Mouse (Mus musculus) megakaryocyte, embryonic 14.5 days (primary cell): ENCODE results near the gene Slc25a23. TPM values are rescaled to one million over a fixed set of nuclear protein-coding genes. Genes with fewer than 3 reads are reported as not detected.

Experiments
- H3K27me3 ChIP-seq: replicated peaks from 2 replicates; pipeline ENCODE3; 2012; ENCODE audit warnings: inconsistent platforms
- H3K36me3 ChIP-seq: replicated peaks from 2 replicates; pipeline ENCODE3; 2012; ENCODE audit warnings: low read length, inconsistent platforms, mixed read lengths
- H3K4me1 ChIP-seq: 2 replicates; pipeline ENCODE4 v1.6.1; 2012; ENCODE audit warnings: inconsistent platforms
- H3K4me3 ChIP-seq: replicated peaks from 2 replicates; pipeline ENCODE3; 2012; ENCODE audit warnings: moderate library complexity, mild to moderate bottlenecking, inconsistent platforms
- H3K9me3 ChIP-seq: 2 replicates; pipeline ENCODE4 v1.6.1; 2012; ENCODE audit warnings: inconsistent platforms
- FLI1 ChIP-seq: IDR thresholded peaks from 2 replicates; pipeline ENCODE4 v1.6.1; 2012; ENCODE audit warnings: low read length, inconsistent platforms, mixed read lengths
- GATA1 ChIP-seq: IDR thresholded peaks from 3 replicates; pipeline ENCODE4 v1.6.1; 2012; ENCODE audit warnings: mixed read lengths, low read length, inconsistent platforms, borderline replicate concordance
- polyA plus RNA-seq: library from polyadenylated mRNA; stranded (reverse); fragments of >175 nt; gene quantifications from 2 replicates; pipeline ENCODE4 v1.2.3, GENCODE M21; 2012; ENCODE audit warnings: low replicate concordance; ENCODE audit not compliant: insufficient read depth

Gene Slc25a23
- polyA plus RNA-seq, 1 experiment, result 6.1 TPM

GRCm38 (mm10) chr17:57027471-57027870 lies 32.2 kb downstream of the Slc25a23 start:
- H3K9me3 ChIP-seq, result no peaks in the 10 kb centered on the region
- no peaks in the 10 kb centered on the region for H3K27me3 ChIP-seq
- peaks cover 67% of the 10 kb centered on the region for H3K36me3 ChIP-seq
- H3K4me1 ChIP-seq, result peaks cover 59% of the 10 kb centered on the region
- no peak overlapping the region for H3K4me3 ChIP-seq
- no peak for TF ChIP-seq GATA1
- TF ChIP-seq FLI1, result no peak

GRCm38 (mm10) chr17:57020960-57021359 lies 38.7 kb downstream of the Slc25a23 start:
- Histone ChIP-seq H3K4me1 (peaks cover 50% of the 10 kb centered on the region), H3K36me3 (peaks cover 65% of the 10 kb centered on the region), H3K27me3 (no peaks in the 10 kb centered on the region), H3K4me3 (no peak overlapping the region), H3K9me3 (no peaks in the 10 kb centered on the region)
- no peak for TF ChIP-seq FLI1
- TF ChIP-seq GATA1, result no peak

GRCm38 (mm10) chr17:57019693-57020092 lies 40.0 kb downstream of the Slc25a23 start:
- peaks cover 52% of the 10 kb centered on the region for H3K36me3 ChIP-seq
- H3K4me1 ChIP-seq, result peaks cover 42% of the 10 kb centered on the region
- no peaks in the 10 kb centered on the region for H3K27me3 ChIP-seq
- TF ChIP-seq FLI1 (no peak), GATA1 (no peak)
- H3K4me3 ChIP-seq, result no peak overlapping the region
- H3K9me3 ChIP-seq, result no peaks in the 10 kb centered on the region

- Histone ChIP-seq H3K4me1 (peaks cover 55% of the 10 kb centered on the region), H3K4me3 (peak overlapping the region; percentile 93), H3K9me3 (no peaks in the 10 kb centered on the region), H3K27me3 (no peaks in the 10 kb centered on the region), H3K36me3 (peaks cover 22% of the 10 kb centered on the region)
- TF ChIP-seq GATA1 (no peak), FLI1 (no peak)
Measured at GRCm38 (mm10) chr17:57012245-57012795, 47.3 kb downstream of the Slc25a23 start.

GRCm38 (mm10) chr17:57011236-57012141 lies 48.2 kb downstream of the Slc25a23 start, which contains the start of the genes Gtf2f1 and Gm17949:
Gtf2f1 (minus strand) TSS chr17:57011288.
Gm17949 (plus strand) TSS chr17:57011469.
- H3K4me1 ChIP-seq, result peaks cover 58% of the 10 kb centered on the region
- H3K4me3 ChIP-seq, result peak within 1 kb of the TSS; percentile 93
- H3K9me3 ChIP-seq, result no peaks in the 10 kb centered on the region
- H3K36me3 ChIP-seq, result peaks cover 30% of the 10 kb centered on the region
- no peaks in the 10 kb centered on the region for H3K27me3 ChIP-seq
- TF ChIP-seq FLI1, result peak; percentile 21; the same call in 1 of the 2 replicates
- TF ChIP-seq GATA1, result no peak

GRCm38 (mm10) chr17:57010911-57011235 lies 48.8 kb downstream of the Slc25a23 start:
- H3K27me3 ChIP-seq, result no peaks in the 10 kb centered on the region
- no peak for TF ChIP-seq GATA1
- TF ChIP-seq FLI1, result no peak
- peaks cover 52% of the 10 kb centered on the region for H3K4me1 ChIP-seq
- H3K4me3 ChIP-seq, result peak overlapping the region; percentile 93
- no peaks in the 10 kb centered on the region for H3K9me3 ChIP-seq
- H3K36me3 ChIP-seq, result peaks cover 36% of the 10 kb centered on the region

GRCm38 (mm10) chr17:57007137-57007905 lies 52.3 kb downstream of the Slc25a23 start:
- TF ChIP-seq FLI1 (no peak), GATA1 (no peak)
- H3K4me1 ChIP-seq, result peaks cover 57% of the 10 kb centered on the region
- H3K27me3 ChIP-seq, result no peaks in the 10 kb centered on the region
- peaks cover 72% of the 10 kb centered on the region for H3K36me3 ChIP-seq
- no peaks in the 10 kb centered on the region for H3K9me3 ChIP-seq
- no peak overlapping the region for H3K4me3 ChIP-seq

- Histone ChIP-seq H3K4me1 (peaks cover 31% of the 10 kb centered on the region), H3K9me3 (no peaks in the 10 kb centered on the region), H3K36me3 (peaks cover 92% of the 10 kb centered on the region), H3K27me3 (no peaks in the 10 kb centered on the region), H3K4me3 (no peak overlapping the region)
- TF ChIP-seq FLI1, result no peak
- no peak for TF ChIP-seq GATA1
Measured at GRCm38 (mm10) chr17:57003994-57004393, 55.7 kb downstream of the Slc25a23 start.

GRCm38 (mm10) chr17:57001228-57001627 lies 58.4 kb downstream of the Slc25a23 start:
- peaks cover 41% of the 10 kb centered on the region for H3K4me1 ChIP-seq
- peaks cover 76% of the 10 kb centered on the region for H3K36me3 ChIP-seq

More at GRCm38 (mm10) chr17:57001228-57001627, 58.4 kb downstream of the Slc25a23 start:
- TF ChIP-seq FLI1 (no peak), GATA1 (no peak)
- Histone ChIP-seq H3K27me3 (no peaks in the 10 kb centered on the region), H3K9me3 (no peaks in the 10 kb centered on the region), H3K4me3 (no peak overlapping the region)
